Mouse (Mus musculus) cerebellum, adult 18-20 months (tissue): ENCODE data around the gene Pif1.

Experiments used
- DNase-seq, 2 experiments: peaks; one replicate each; pipeline ENCODE4 v3.0.0; 2021

Gene Pif1

GRCm38 (mm10) chr9:65600951-65601350, 14.0 kb downstream of the Pif1 start:
- DNase-seq: no peak

GRCm38 (mm10) chr9:65603401-65604102, 16.6 kb downstream of the Pif1 start:
- DNase-seq: no peak

GRCm38 (mm10) chr9:65605471-65606136, 18.6 kb downstream of the Pif1 start:
- peak; percentile 56 to 62 for DNase-seq

- no peak for DNase-seq
Measured at GRCm38 (mm10) chr9:65606321-65607109, 19.6 kb downstream of the Pif1 start.

- DNase-seq: no peak
Measured at GRCm38 (mm10) chr9:65607120-65607519, 20.2 kb downstream of the Pif1 start.

GRCm38 (mm10) chr9:65611969-65612486, 25.1 kb downstream of the Pif1 start:
- DNase-seq: no peak

GRCm38 (mm10) chr9:65613098-65613497, 26.1 kb downstream of the Pif1 start:
- no peak for DNase-seq

- DNase-seq: no peak
Measured at GRCm38 (mm10) chr9:65619311-65619710, 32.4 kb downstream of the Pif1 start.

GRCm38 (mm10) chr9:65621196-65621595, 34.2 kb downstream of the Pif1 start:
- DNase-seq: no peak

GRCm38 (mm10) chr9:65621666-65622065, 34.7 kb downstream of the Pif1 start:
- no peak for DNase-seq

GRCm38 (mm10) chr9:65622826-65623225, 35.9 kb downstream of the Pif1 start:
- DNase-seq: no peak

- no peak for DNase-seq
Measured at GRCm38 (mm10) chr9:65624266-65624665, 37.3 kb downstream of the Pif1 start.

GRCm38 (mm10) chr9:65629025-65629766, 42.2 kb downstream of the Pif1 start, which contains the start of gene Rbpms2:
Gene Rbpms2, plus strand, starts transcription at chr9:65629648.
- peak in 1 of 2 experiments; percentile 10 for DNase-seq

- peak in 1 of 2 experiments; percentile 13 for DNase-seq
Measured at GRCm38 (mm10) chr9:65629767-65630630, 43.0 kb downstream of the Pif1 start.

GRCm38 (mm10) chr9:65630631-65631353, 43.8 kb downstream of the Pif1 start:
- DNase-seq: peak in 1 of 2 experiments; percentile 6

- DNase-seq: no peak
Measured at GRCm38 (mm10) chr9:65631354-65632021, 44.5 kb downstream of the Pif1 start.

- DNase-seq: no peak
Measured at GRCm38 (mm10) chr9:65635766-65636165, 48.8 kb downstream of the Pif1 start.

GRCm38 (mm10) chr9:65636926-65637325, 50.0 kb downstream of the Pif1 start:
- DNase-seq: no peak

- no peak for DNase-seq
Measured at GRCm38 (mm10) chr9:65639065-65639464, 52.1 kb downstream of the Pif1 start.

GRCm38 (mm10) chr9:65640838-65641410, 54.0 kb downstream of the Pif1 start:
- DNase-seq: no peak
